Mouse (Mus musculus): ENCODE results near the gene Cul5.

Gene Cul5

GRCm38 (mm10) chr9:53604954-53605353 lies 64.9 kb downstream of the Cul5 start:
- no peak for DNase-seq

- no peak for DNase-seq
Observed at GRCm38 (mm10) chr9:53603849-53604248, 66.0 kb downstream of the Cul5 start.

GRCm38 (mm10) chr9:53603384-53603783 lies 66.4 kb downstream of the Cul5 start:
- peak; percentile 38 for DNase-seq

- no peak for DNase-seq
Observed at GRCm38 (mm10) chr9:53601541-53601940, 68.3 kb downstream of the Cul5 start.

GRCm38 (mm10) chr9:53598631-53599030 lies 71.2 kb downstream of the Cul5 start:
- DNase-seq = no peak

- DNase-seq = no peak
Observed at GRCm38 (mm10) chr9:53596971-53597600, 72.7 kb downstream of the Cul5 start.

DNA sequence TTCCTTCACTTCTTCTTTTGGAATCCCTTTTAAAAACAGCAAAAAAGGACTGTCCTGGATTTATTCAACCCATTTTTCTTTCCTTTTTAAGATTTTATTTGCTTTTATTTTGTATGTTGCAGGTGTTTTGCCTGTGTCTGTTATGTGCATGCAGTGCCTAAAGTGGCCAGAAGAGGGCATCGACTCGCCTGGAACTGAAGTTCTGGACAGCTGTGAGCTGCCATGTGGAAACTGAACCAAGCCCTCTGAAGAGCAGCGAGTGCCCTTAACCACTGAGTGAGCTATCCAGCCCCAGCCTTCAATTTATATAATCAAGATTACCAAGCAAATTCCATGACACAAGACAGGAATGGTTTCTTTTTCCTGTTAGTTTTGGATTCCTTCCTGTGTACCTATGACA lies 75.0 kb downstream of the Cul5 start:
- peak; percentile 69 for DNase-seq

DNA sequence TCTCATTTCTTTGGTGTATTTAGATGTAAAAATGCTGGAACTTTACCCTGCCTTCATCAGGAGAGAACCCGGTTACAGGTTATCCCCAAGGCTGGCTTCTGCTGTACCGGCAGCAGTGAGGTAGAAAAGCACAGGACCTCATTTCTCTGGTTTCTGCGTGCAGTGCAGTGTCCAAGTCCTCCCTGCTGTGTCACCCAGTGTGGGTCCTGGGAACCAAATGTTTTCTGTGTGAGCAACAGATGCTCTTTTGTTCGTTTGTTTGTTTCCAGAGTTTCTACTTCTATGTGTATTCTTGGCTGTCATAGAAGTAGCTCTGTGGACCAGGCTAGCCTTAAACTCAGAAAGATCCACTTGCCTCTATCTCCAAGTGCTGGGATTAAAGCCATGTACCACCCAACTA lies 87.9 kb downstream of the Cul5 start:
- no peak for DNase-seq

DNA sequence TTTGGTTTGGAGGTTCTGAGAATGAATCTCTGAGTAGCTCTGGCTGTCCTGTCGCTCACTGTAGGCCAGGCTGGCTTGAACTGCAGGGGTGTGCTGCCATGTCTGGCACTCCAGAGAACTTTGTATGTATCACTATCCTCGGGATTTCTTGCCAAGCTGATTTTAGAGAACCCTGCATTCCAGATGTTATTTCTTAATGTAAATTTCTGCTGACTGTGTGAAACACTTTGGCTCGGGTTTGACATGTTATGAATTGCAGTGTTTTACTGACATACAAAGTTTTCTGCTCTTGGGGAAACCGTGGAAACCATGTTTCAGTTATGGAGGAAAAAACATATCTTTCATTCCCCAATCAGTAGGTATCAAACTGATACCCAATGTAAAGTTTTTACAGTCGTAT lies 94.1 kb downstream of the Cul5 start:
- no peak for DNase-seq

- no peak for DNase-seq
Observed at GRCm38 (mm10) chr9:53572516-53573307, 97.1 kb downstream of the Cul5 start.

DNA sequence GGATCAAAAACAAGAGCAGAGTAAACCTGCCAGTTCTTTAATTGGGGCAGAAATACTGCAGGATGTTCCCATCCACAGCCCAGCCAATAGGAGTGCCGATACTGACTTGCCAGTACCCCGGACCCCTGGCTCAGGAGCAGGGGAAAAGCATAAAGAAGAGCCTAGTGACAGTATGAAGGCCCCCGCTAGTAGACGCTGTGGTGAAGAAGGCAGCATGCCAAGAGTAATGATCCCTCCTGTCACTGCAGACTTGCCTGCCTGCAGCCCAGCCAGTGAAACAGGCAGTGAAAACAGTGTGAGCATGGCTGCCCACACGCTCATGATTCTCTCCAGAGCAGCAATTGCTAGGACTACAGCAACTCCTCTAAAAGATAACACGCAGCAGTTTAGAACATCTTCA lies 99.2 kb downstream of the Cul5 start:
- peak; percentile 12 for DNase-seq

Data from right cerebral cortex, postnatal 14 days (tissue).